Mouse (Mus musculus): Measurements from ENCODE around the gene Gm17190.

GRCm38 (mm10) chr13:96131050-96131449, 49.2 kb downstream of the Gm17190 start:
- TF ChIP-seq RAD21 (IDR thresholded peaks at IDR 0.05; ENCODE audit: low read depth, low read length) (no peak), CTCF (conservative IDR thresholded peaks at IDR 0.05 in 1 of 2, IDR thresholded peaks at IDR 0.05 in 1 of 2; ENCODE audit: low read depth in 2 of 2, low read length in 2 of 2) (no peak), EP300 (IDR thresholded peaks at IDR 0.05; ENCODE audit: low read length) (no peak), KAT2A (IDR thresholded peaks at IDR 0.05; ENCODE audit: insufficient replicate concordance, low read length) (no peak), TBP (conservative IDR thresholded peaks at IDR 0.05; ENCODE audit: low read depth, low read length) (no peak), UBTF (IDR thresholded peaks at IDR 0.05; ENCODE audit: low read depth, low read length) (no peak), MYC (IDR thresholded peaks at IDR 0.05; ENCODE audit: low read depth, low read length) (no peak)

Measured in CH12.LX (cell line).